Mouse (Mus musculus) skeletal muscle tissue, adult 2 months (tissue): Measurements from ENCODE around the gene AU021092.

ENCODE experiments used
- DNase-seq: peaks from one replicate; pipeline ENCODE4 v3.0.0-alpha.2; 2012; ENCODE audit warnings: low read depth, low spot score

AU021092 gene

DNA sequence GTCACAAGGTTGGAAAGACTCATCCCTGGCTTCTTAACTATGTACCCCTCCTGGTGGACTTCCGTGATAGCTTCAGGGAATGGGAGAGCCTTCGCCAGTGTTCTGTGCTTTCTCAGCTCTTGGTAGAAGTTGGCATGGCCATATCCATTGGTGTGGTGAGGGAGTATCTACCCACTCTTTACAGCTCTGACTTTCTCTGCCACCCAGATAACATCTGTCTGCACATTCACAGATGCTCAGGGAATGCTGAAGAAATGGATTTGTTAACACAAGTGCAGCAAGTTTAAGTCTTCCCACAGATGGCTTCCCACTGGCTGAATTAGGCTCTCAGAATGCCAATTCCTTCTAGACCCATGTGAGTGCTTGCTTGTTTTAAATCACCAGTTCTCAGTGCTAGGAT is 8.0 kb downstream of the AU021092 start:
- DNase-seq: no peak

DNA sequence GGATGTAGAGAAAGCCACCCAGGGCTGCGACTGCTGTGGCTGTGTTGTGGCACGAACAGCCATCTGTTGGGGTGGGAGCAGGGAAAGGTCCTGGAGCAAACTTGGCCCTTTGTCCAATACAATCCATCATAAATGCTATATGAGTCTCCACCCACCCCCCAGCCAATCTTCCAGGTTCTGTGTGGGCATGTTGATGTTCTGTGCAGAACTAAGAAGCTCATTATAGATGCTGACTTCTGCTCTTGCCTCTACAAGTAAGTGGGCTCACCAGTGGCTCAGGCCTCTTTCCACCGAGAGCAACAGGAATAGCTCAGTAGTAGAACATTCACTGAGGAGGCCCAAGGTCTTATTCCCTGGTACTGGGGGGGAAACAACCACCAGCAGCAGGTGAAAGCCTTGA is 9.9 kb downstream of the AU021092 start:
- DNase-seq: no peak

DNA sequence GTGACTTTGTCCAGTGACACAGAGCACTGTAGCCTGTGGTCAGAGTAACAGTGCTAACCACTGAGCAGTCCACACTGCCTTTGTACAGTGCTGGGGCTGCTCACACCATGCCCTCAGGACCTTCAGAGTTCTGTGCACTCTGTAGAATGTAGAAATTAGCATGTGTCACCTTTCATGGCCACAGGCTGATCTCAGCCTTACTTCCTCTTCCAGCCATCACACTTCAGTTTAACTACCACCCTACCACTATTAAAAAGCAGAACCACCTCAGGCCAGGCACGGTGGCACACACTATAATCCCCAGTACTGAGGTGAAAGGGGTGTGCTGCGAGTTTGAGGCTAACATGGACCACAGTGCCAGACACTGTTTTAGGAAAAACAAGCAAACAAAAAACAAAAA is 11.7 kb downstream of the AU021092 start:
- no peak for DNase-seq

DNA sequence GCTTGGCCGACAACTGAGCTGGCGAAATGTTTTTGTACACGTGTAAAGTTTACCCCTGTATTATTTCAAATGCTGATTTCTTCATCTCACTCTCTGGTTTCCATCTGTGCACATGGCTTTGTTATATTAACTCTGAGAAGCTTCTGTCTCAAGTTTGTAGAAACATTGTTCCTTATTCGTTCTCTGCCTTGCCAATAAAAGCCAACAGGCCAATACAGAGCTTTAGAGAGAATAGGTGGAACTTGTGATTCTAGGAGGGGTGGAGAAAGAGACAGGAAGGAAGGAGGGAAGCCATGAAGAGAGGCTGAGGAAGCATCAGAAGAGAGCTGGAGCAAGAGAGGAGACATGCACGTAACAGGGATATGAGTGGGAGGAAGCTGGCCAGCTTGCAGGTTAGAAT is 16.0 kb downstream of the AU021092 start:
- no peak for DNase-seq

DNA sequence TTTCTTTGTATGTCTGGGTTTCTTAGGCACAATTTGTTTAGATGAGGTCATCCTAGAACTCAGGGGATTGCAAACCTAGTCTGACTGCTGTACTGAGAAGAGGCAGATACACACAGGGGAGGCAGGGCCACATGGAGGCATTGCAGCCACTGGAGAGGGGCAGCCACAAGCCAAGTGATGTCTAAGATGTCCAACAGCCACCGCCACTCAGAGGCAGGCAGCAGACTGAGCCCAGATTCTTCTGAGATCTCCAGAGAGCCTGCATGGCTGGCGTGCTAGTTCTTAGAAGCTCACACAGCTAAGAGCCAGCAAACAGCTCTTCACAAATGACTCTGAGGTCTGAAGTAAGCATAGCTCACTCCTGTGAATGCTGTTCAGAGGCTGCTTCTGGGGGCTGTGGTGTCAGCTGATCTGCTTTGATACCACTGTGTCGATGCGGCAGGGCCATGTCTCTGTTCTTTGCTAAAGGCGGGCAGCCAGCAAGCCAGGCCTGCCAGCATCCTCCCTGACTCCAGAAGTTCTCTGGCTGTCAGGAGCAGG is 16.6 kb downstream of the AU021092 start:
- DNase-seq: no peak

DNA sequence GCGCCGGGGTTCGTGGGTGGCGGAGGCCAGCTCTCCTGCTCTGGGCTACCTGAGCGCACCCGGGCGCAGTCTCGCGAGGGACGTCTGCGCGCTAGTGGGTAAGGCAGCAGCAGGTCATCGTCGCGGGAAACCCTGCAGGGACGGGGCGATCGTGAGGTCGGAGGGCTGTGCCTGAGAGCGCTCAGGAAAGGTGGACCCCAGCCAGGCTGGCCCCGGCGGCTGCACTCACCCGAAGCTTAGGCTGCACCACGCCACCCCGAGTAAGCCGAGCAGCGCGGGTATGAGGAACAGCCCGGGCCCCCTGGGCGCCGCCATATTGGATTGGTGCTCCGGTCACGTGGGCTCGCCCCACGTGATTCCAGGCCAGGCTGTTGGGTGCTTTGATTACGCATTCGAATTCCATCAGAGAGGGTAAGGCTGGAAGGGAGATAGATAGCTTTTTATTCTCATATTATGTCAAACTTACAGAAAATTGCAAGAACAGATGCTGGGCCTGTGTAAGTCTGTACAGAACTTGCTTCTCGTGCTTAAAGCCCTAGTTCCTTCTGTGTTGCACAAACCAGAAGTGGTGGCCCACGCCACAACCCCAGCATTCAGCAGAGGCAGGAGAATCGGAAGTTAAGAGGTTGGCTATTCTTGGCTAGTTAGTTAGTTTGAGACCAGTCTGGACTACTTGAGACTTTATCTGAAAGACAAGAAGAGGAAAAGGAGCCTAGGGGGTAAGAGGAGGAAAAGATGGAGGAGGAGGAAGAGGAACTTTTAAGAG is 18.2 kb downstream of the AU021092 start, which contains the start of gene Nagpa:
Gene Nagpa, minus strand, starts transcription at position 345 of the 766 bp plus-strand sequence.
- peak; percentile 90 for DNase-seq

DNA sequence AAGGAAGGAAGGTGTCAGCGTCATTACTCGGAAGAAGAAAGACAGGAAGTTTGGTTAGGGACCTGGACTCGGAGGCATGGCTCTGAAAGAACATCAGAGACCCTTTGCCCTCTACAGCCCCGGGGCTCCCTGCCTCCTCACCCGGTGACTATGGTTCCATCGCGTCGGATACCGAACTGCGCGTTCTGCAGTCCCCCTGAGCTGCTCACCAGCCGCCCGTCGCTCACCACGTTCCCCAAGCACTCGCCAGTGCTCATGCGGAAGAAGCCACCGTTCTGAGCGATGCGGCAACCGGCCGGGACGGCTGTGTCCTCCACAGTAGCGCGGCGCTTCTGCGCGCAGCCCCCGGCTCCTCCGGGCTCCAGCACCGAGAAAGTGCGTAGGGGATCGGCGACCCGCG is 18.9 kb downstream of the AU021092 start:
- DNase-seq: no peak

DNA sequence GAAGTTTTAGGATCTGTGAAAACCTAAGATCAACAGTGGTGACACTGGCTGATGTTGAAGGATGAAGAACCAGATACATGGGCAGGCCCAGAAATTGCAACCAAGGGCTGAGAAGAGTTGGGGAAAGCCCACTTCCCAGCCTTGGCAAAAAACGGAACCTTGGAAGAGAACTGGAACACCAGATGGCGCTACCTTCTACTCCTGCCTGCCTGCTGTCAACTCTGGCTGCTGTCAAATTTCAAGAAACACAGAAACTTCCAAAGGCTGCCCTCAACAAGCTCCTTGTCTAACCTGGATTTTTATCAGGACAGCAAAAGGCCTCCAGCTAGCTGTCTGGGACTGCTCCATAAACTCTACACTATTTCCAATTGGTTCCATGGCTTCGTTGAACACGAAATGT is 19.4 kb downstream of the AU021092 start:
- DNase-seq: no peak

DNA sequence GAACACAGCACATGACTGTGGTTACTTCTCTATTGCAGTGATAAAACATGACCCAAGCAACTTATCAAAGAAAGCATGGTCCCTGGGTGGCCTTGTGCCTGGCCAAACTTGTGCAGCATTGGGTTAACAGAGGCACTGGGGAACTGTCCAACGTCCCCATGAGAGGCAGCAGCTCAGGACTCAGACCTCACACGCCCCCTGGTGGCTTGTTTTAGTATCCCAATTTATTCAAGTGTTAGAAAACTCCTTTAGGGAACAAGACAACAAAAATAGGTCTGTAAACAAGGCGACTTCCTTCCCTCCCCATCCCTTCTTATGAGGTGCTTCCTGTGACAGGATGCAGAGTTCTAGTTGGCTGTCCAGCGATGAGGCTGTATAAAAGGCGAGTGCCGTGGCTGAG is 27.0 kb downstream of the AU021092 start:
- DNase-seq: peak; percentile 60

DNA sequence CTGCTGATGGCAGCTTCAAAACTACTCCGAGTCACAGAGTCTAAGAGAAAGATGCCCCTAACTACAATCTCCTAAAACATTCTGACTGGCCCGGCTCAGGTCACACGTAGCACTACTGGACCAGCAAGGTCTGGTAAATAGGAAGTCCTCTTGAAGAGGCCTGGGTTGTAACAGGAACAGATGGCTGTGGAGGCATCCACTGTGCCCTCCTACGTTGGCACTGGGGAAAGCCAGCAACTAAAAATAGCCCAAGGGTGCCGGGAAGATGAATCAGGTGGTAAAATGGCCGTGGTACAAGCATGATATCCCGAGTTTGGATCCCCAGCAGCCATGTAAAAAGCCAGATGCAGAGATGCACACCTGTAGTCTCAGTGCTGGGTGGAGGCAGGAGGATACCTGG is 35.9 kb downstream of the AU021092 start:
- DNase-seq: peak; percentile 80

DNA sequence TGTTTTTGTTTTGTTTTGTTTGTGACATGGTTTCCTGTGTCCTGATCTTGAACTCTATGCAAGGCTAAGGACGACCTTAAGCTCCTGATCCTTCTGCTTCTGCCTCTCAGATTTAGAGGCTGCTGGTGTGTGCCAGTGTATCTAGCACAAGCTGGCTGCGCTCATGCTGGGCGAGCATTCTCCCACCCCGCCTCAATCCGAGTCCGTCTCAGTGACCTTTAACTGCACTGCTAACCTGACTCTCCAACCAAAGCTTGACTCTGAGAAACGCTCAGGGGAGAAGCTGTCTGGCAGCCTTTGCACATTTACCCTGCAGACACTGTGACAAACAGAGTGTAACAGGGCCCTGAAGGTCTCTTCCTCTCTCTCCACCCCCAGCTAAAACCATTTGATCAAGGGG is 36.4 kb downstream of the AU021092 start:
- DNase-seq: peak; percentile 84

DNA sequence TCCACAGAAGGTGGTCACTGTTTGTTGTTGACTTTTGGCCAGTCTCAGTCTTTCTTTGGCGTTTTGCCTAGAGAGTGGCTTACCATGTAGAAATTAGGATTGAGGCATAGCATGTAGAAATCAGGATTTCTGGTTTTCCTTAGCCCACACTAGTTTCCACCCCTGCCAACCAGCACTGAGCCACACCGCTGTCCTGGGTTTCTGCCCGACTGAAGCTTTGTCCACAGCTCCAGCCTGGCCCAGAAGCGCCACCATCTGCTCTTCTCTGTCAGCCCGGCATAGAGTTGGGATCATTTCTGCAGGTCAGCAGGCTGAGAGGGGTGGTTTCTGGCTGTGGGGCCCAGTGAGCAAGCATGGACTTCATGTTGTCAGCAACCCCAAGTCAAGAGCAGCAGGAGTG is 37.1 kb downstream of the AU021092 start:
- peak; percentile 63 for DNase-seq

DNA sequence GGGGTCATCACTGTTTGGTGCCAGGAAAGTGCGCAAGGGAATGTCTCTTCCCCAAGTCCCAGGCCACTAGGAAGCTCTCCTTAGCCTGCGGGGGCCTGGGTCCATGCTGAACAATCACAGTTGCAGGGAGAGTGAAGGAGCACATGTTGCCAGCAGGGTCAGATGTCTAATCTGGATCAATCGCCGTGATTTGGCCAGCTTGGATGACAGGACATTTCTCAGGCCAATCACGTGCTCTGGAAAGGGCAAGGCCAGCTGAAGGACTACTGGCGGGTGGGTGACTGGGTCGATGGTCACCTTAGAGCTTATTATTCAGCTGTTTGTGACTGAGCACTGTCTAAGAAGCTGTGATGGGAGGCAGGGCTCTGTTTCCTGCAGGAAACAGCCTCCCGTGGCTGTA is 38.0 kb downstream of the AU021092 start:
- DNase-seq: no peak

DNA sequence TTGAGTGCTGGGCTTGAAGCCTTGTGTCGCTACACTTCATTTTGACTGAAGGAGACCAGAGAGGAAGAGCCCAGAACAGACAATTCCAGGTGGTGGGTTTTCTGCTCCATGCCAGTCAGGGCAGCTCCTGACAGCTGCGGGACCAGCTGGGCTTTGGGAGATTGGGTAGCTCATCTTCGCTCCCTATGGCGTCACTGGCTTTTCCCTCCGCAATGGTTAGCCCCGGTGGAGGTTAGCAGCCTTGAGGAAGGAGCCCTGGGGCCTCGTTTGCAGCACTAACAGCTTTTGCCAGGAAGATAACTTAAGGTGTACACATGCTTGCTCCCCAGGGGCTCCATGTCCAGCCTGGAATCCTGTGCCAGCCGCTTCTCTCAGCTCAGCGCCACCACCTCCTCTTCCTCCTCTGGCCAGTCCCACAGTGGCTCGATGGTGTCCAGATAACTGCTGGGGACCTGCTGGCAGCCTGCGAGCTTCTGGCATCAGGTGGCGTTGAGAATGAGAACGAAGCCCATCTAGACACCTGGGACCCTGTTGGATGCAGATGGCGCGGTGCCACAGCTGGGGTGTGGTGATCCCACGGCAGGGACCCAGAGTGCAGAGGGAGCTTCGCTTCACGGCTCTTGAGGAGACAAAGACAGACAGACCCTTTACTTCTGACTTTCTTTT is 38.7 kb downstream of the AU021092 start:
- DNase-seq: no peak

DNA sequence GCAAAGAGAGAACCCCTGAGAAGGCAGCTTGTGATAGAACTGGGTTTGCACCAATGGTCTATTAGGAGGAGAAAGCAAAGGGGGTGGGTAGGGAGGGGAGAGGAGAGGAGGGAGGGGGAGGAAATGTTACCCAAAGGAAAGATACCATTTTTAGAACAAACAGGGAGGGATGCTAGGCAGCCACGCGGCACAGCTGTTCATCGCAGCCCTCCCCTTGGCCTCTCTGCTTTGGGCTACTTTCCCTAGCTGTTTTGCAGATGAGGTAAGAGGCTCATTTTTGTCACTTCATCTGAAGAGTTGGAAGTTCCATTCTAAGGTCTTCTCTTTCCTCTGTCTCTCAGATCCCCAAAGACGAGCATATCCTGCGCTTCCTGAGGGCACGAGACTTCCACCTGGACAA is 49.5 kb downstream of the AU021092 start:
- DNase-seq: peak; percentile 76

DNA sequence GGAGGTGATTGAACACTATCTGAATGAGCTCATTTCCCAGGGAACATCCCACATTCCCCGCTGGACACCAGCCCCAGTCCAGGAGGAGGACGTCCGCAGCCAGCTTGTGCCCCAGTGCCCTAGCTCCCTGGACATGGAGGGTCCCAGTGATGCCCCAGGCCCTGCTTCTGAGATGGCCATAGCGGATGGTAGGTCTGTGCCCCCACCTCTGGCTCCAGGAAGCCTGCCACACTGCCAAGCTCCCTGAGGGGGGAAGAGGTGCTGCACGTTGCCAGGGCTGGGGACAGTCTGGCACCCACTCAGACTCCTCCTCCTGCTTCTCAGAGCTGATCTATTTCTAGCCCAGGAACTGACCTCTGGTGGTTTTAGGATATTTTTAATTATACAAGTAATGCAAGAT is 53.3 kb downstream of the AU021092 start:
- DNase-seq: peak; percentile 80

DNA sequence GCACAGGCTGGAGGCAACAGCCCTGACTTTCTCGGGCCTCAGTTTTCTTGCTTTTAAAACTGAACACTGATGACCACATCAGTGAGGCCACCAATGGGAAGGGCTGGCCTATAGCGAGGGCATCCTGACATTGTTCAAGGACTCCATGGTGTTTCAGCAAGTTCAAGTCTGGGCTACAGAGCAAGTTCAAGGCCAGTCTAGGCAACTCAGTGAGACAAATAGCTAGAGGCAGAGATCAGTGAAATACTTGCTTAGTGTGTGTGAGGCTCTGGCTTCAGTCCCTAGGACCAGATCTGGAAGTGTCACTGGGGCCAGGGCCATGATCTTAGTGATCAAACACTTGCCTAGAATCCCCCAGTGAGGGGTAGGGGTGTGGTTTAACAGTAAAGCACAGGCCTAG is 54.1 kb downstream of the AU021092 start:
- DNase-seq: no peak

DNA sequence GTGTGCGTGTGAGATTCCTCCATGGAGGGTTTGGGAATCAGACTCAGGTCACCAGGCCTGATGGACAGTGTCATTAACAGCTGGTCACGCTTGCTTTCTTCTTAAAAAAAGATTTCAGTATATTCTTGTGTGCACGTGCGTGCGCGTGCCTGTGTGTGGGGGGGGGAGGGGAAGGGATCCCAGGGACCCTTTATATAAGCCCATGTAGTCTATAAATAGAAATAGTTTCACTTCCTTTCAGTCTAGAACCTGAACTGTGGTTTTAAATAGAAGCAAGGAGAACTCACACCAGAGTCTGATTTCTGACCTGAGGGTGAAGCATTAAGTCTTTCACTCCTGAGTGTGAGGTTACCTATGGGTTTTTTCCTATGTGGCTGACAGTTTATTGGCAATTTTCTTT is 57.8 kb downstream of the AU021092 start:
- DNase-seq: no peak
